ENCODE assay signal across 16 mouse cellular contexts in genomic region chr1:83803345-83804041, GRCm38 (mm10).
"Had no signal": no experiment of that assay in that cellular context is flagged by ENCODE, and none has a peak within 500 bp of the region (broad histone marks: within the 10 kb centered on the region; RNA-seq: fewer than 3 reads in every experiment).

No protein-coding gene starts in this region.

- H3K4me2 ChIP-seq: neural tube, embryonic 13.5 days; neural tube, embryonic 15.5 days; stomach, embryonic 15.5 days had no signal

- H3K4me1 ChIP-seq: neural tube, embryonic 13.5 days; neural tube, embryonic 15.5 days; stomach, embryonic 15.5 days had no signal

- H3K27ac ChIP-seq: neural tube, embryonic 13.5 days; neural tube, embryonic 15.5 days; stomach, embryonic 15.5 days; stomach, postnatal 0 days had no signal

- DNase-seq: retina, postnatal 1 day; right cerebral cortex, adult 18-20 months; right cerebral cortex, postnatal 14 days; right cerebral cortex, postnatal 25 days; right cerebral cortex, postnatal 4 days; spleen, adult 18-20 months; thymus, adult 18-20 months; thymus, adult 2 months; thymus, postnatal 14 days; thymus, postnatal 25 days; thymus, postnatal 36 days; thymus, postnatal 4 days had no signal

- H3K4me3 ChIP-seq: neural tube, embryonic 13.5 days; neural tube, embryonic 15.5 days; stomach, embryonic 15.5 days had no signal

- H3K9ac ChIP-seq: neural tube, embryonic 13.5 days; neural tube, embryonic 15.5 days; stomach, embryonic 15.5 days had no signal

- H3K27me3 ChIP-seq: neural tube, embryonic 13.5 days; neural tube, embryonic 15.5 days; stomach, embryonic 15.5 days had no signal

- H3K9me3 ChIP-seq: neural tube, embryonic 13.5 days; neural tube, embryonic 15.5 days; stomach, embryonic 15.5 days had no signal

- H3K36me3 ChIP-seq: neural tube, embryonic 13.5 days; neural tube, embryonic 15.5 days; stomach, embryonic 15.5 days had no signal
